Mouse (Mus musculus): ENCODE measurements around the gene Thra. TPM values are rescaled to one million over a fixed set of nuclear protein-coding genes. Genes with fewer than 3 reads are reported as not detected.

Thra gene
- polyA plus RNA-seq, 1 experiment from 2014 or later = 32.0 TPM

- no peak overlapping the region for H3K27ac ChIP-seq (ENCODE audit: low read depth, low read length)
- 16% methylated on average over 5 of the region's 5 CpGs for WGBS
- peaks cover 13% of the 10 kb centered on the region; the same call in 1 of the 2 replicates for H3K36me3 ChIP-seq (ENCODE audit: control insufficient read depth, insufficient read depth, low read length)
- no peak for ATAC-seq (ENCODE audit: insufficient read depth, low FRiP score, low TSS enrichment)
- DNase-seq (ENCODE audit: low spot score) = no peak
- peak overlapping the region; percentile 99 for H3K9ac ChIP-seq (ENCODE audit: low read length)
- H3K27me3 ChIP-seq (ENCODE audit: control insufficient read depth, insufficient read depth, low read length) = no peaks in the 10 kb centered on the region
- no peaks in the 10 kb centered on the region for H3K9me3 ChIP-seq (ENCODE audit: control insufficient read depth, low read length)
- H3K4me3 ChIP-seq (ENCODE audit: low read depth, low read length) = peak overlapping the region; percentile 100
- H3K4me1 ChIP-seq (ENCODE audit: control insufficient read depth, insufficient read depth, low read length) = peaks cover 21% of the 10 kb centered on the region
- peak overlapping the region; percentile 95 for H3K4me2 ChIP-seq (ENCODE audit: low read depth)
Observed at GRCm38 (mm10) chr11:98797306-98797705, 56.9 kb downstream of the Thra start.

GRCm38 (mm10) chr11:98797909-98798308, 57.5 kb downstream of the Thra start:
- H3K4me2 ChIP-seq (ENCODE audit: low read depth) = peak overlapping the region; percentile 95
- no peak for DNase-seq (ENCODE audit: low spot score)
- H3K36me3 ChIP-seq (ENCODE audit: control insufficient read depth, insufficient read depth, low read length) = peaks cover 14% of the 10 kb centered on the region
- H3K27ac ChIP-seq (ENCODE audit: low read depth, low read length) = no peak overlapping the region
- peaks cover 21% of the 10 kb centered on the region for H3K4me1 ChIP-seq (ENCODE audit: control insufficient read depth, insufficient read depth, low read length)
- WGBS = 70% methylated on average over 4 of the region's 4 CpGs
- H3K4me3 ChIP-seq (ENCODE audit: low read depth, low read length) = peak overlapping the region; percentile 100
- ATAC-seq (ENCODE audit: insufficient read depth, low FRiP score, low TSS enrichment) = no peak
- no peaks in the 10 kb centered on the region for H3K27me3 ChIP-seq (ENCODE audit: control insufficient read depth, insufficient read depth, low read length)
- no peaks in the 10 kb centered on the region for H3K9me3 ChIP-seq (ENCODE audit: control insufficient read depth, low read length)
- peak overlapping the region; percentile 99; the same call in 1 of the 2 replicates for H3K9ac ChIP-seq (ENCODE audit: low read length)

GRCm38 (mm10) chr11:98804605-98805004, 64.2 kb downstream of the Thra start, which contains the start of gene Casc3:
Gene Casc3 (plus strand): TSS chr11:98804905.
- no peaks in the 10 kb centered on the region for H3K27me3 ChIP-seq (ENCODE audit: control insufficient read depth, insufficient read depth, low read length)
- no peak for ATAC-seq (ENCODE audit: insufficient read depth, low FRiP score, low TSS enrichment)
- H3K4me3 ChIP-seq (ENCODE audit: low read depth, low read length) = no peak within 1 kb of the TSS
- DNase-seq (ENCODE audit: low spot score) = no peak
- H3K9me3 ChIP-seq (ENCODE audit: control insufficient read depth, low read length) = no peaks in the 10 kb centered on the region
- H3K27ac ChIP-seq (ENCODE audit: low read depth, low read length) = no peak within 1 kb of the TSS
- no peak within 1 kb of the TSS for H3K9ac ChIP-seq (ENCODE audit: low read length)
- H3K36me3 ChIP-seq (ENCODE audit: control insufficient read depth, insufficient read depth, low read length) = peaks cover 32% of the 10 kb centered on the region
- H3K4me1 ChIP-seq (ENCODE audit: control insufficient read depth, insufficient read depth, low read length) = peaks cover 3% of the 10 kb centered on the region; the same call in 1 of the 2 replicates
- WGBS = 91% methylated on average over 5 of the region's 5 CpGs
- no peak within 1 kb of the TSS for H3K4me2 ChIP-seq (ENCODE audit: low read depth)

GRCm38 (mm10) chr11:98808417-98808816, 68.0 kb downstream of the Thra start:
- DNase-seq (ENCODE audit: low spot score) (no peak), ATAC-seq (ENCODE audit: insufficient read depth, low FRiP score, low TSS enrichment) (no peak)
- Histone ChIP-seq H3K36me3 (ENCODE audit: control insufficient read depth, insufficient read depth, low read length) (peaks cover 22% of the 10 kb centered on the region), H3K27me3 (ENCODE audit: control insufficient read depth, insufficient read depth, low read length) (no peaks in the 10 kb centered on the region), H3K4me3 (ENCODE audit: low read depth, low read length) (no peak overlapping the region), H3K4me2 (ENCODE audit: low read depth) (no peak overlapping the region; the same call in 1 of the 2 replicates), H3K9ac (ENCODE audit: low read length) (no peak overlapping the region), H3K9me3 (ENCODE audit: control insufficient read depth, low read length) (no peaks in the 10 kb centered on the region), H3K4me1 (ENCODE audit: control insufficient read depth, insufficient read depth, low read length) (peaks cover 12% of the 10 kb centered on the region), H3K27ac (ENCODE audit: low read depth, low read length) (0 out of 2 replicates have a peak overlapping the region, but pooled peaks have one; percentile 17)
- 86% methylated on average over 2 of the region's 2 CpGs for WGBS

GRCm38 (mm10) chr11:98809457-98810290, 69.2 kb downstream of the Thra start:
- Histone ChIP-seq H3K4me3 (ENCODE audit: low read depth, low read length) (peak overlapping the region; percentile 64), H3K36me3 (ENCODE audit: control insufficient read depth, insufficient read depth, low read length) (peaks cover 11% of the 10 kb centered on the region), H3K27me3 (ENCODE audit: control insufficient read depth, insufficient read depth, low read length) (no peaks in the 10 kb centered on the region), H3K4me2 (ENCODE audit: low read depth) (peak overlapping the region; percentile 81), H3K9me3 (ENCODE audit: control insufficient read depth, low read length) (no peaks in the 10 kb centered on the region), H3K9ac (ENCODE audit: low read length) (peak overlapping the region; percentile 90), H3K27ac (ENCODE audit: low read depth, low read length) (peak overlapping the region; percentile 89), H3K4me1 (ENCODE audit: control insufficient read depth, insufficient read depth, low read length) (peaks cover 12% of the 10 kb centered on the region)
- ATAC-seq (ENCODE audit: insufficient read depth, low FRiP score, low TSS enrichment) = peak; percentile 98
- WGBS = under 1% methylated on average over 84 of the region's 84 CpGs
- peak; percentile 100 for DNase-seq (ENCODE audit: low spot score)

- Histone ChIP-seq H3K9ac (ENCODE audit: low read length) (peak overlapping the region; percentile 90), H3K27ac (ENCODE audit: low read depth, low read length) (no peak overlapping the region), H3K9me3 (ENCODE audit: control insufficient read depth, low read length) (no peaks in the 10 kb centered on the region), H3K27me3 (ENCODE audit: control insufficient read depth, insufficient read depth, low read length) (no peaks in the 10 kb centered on the region), H3K36me3 (ENCODE audit: control insufficient read depth, insufficient read depth, low read length) (peaks cover 3% of the 10 kb centered on the region), H3K4me2 (ENCODE audit: low read depth) (peak overlapping the region; percentile 81), H3K4me3 (ENCODE audit: low read depth, low read length) (peak overlapping the region; percentile 64), H3K4me1 (ENCODE audit: control insufficient read depth, insufficient read depth, low read length) (peaks cover 12% of the 10 kb centered on the region)
- no peak for DNase-seq (ENCODE audit: low spot score)
- ATAC-seq (ENCODE audit: insufficient read depth, low FRiP score, low TSS enrichment) = no peak
- whole genome bisulfite sequencing = 77% methylated on average over 7 of the region's 7 CpGs
Observed at GRCm38 (mm10) chr11:98810686-98811085, 70.2 kb downstream of the Thra start.

GRCm38 (mm10) chr11:98816706-98817239, 76.3 kb downstream of the Thra start:
- H3K4me1 ChIP-seq (ENCODE audit: control insufficient read depth, insufficient read depth, low read length) = no peaks in the 10 kb centered on the region
- H3K27ac ChIP-seq (ENCODE audit: low read depth, low read length) = no peak overlapping the region
- ATAC-seq (ENCODE audit: insufficient read depth, low FRiP score, low TSS enrichment) (no peak), DNase-seq (ENCODE audit: low spot score) (no peak)
- H3K9me3 ChIP-seq (ENCODE audit: control insufficient read depth, low read length) = no peaks in the 10 kb centered on the region
- H3K9ac ChIP-seq (ENCODE audit: low read length) = no peak overlapping the region
- peaks cover 16% of the 10 kb centered on the region for H3K36me3 ChIP-seq (ENCODE audit: control insufficient read depth, insufficient read depth, low read length)
- WGBS = 95% methylated on average over 1 of the region's 1 CpGs
- no peaks in the 10 kb centered on the region for H3K27me3 ChIP-seq (ENCODE audit: control insufficient read depth, insufficient read depth, low read length)
- H3K4me2 ChIP-seq (ENCODE audit: low read depth) = no peak overlapping the region
- no peak overlapping the region for H3K4me3 ChIP-seq (ENCODE audit: low read depth, low read length)
